Mouse (Mus musculus) mature B cell (primary cell): ENCODE measurements around the gene Cnot2.

Source experiments
- in situ Hi-C: fragments of 300-500 bp; cut with MboI; formaldehyde crosslinking; loops from 2 replicates; pipeline ENCODE4 v1.14.3; 2019

Cnot2 gene

GRCm38 (mm10) chr10:116562731-116563480 lies 18.4 kb downstream of the Cnot2 start:
- in situ Hi-C loops = no loop called here

DNA sequence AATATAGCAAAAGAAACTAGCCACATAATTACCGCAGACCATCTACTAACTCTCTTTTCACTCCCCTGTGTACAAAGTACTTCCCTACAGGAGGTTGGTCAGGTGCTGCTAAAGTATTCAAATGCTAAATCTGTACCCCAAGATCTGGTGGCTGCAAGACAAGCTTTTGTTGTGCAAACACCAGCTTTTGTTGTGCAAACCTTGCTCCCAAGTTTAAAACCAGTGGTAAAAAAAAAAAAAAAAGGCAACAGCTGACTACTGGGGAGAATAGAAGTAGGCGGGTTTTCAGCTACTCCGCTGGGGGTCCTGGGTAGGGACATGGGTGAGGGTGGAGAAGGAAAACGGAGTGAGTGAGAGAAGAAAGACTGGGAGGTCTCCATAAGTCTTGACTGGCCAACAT lies 19.1 kb downstream of the Cnot2 start:
- in situ Hi-C loops = no loop called here

DNA sequence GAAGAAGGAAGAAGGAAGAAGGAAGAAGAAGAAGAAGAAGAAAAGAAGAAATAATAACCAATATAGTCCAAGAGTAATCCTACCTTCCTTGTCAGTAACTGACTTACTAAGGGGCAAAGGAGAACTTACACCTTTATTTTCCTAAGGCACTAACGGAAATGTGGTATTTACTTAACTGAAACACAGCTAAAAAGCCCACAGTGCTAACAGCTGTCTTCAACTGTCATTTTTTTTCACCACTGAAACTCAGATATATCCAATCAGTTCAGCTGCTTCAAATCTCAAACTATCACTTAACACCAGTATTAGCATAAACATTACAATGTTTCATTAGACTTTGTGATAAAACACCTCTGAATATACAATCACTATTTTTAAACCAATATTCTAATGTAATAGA lies 22.1 kb downstream of the Cnot2 start:
- in situ Hi-C loops = no loop called here

DNA sequence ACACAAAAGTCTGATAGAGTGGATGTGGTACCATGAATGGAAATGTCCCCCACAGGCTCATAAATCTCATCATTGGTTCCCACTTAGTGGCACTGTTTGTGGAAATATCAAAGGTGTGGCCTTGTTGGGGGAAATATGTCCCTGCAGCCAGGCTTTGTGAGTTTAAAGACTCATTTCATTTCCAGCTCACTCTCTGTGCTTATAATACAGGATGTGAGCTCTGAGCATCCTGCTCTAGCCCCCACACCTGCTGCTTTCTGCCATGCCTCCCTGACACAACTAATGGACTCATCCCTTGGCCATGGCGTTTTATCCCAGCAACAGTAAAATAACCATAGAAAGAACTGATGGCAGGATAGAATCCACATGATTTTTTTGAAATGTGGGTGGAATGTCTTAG lies 24.1 kb downstream of the Cnot2 start:
- in situ Hi-C loops = no loop called here

GRCm38 (mm10) chr10:116554434-116554833 lies 26.9 kb downstream of the Cnot2 start:
- in situ Hi-C loops = no loop called here

- in situ Hi-C loops = no loop called here
Observed at GRCm38 (mm10) chr10:116547958-116548357, 33.4 kb downstream of the Cnot2 start.

- in situ Hi-C loops = no loop called here
Observed at GRCm38 (mm10) chr10:116546177-116546576, 35.1 kb downstream of the Cnot2 start.

GRCm38 (mm10) chr10:116543061-116543460 lies 38.2 kb downstream of the Cnot2 start:
- in situ Hi-C loops = no loop called here

DNA sequence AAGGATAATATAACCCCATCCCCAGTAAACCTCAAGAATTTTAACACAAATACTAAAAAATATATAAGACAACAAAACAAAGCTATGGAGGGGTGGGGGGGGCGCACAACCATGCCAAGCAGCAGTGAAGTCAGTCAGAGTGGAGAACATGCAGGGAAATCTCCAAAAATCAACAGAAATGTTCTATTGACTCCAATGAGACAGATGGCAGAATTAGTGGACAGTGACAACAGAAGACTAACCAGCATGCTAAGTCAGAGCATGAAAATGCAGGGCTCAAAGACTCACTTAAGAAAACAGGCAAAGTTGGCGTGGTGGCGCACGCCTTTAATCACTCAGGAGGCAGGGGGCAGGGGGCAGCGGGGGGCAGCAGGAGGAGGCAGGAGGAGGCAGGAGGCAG lies 40.6 kb downstream of the Cnot2 start:
- in situ Hi-C loops = no loop called here

GRCm38 (mm10) chr10:116537495-116537894 lies 43.8 kb downstream of the Cnot2 start:
- in situ Hi-C loops = no loop called here

DNA sequence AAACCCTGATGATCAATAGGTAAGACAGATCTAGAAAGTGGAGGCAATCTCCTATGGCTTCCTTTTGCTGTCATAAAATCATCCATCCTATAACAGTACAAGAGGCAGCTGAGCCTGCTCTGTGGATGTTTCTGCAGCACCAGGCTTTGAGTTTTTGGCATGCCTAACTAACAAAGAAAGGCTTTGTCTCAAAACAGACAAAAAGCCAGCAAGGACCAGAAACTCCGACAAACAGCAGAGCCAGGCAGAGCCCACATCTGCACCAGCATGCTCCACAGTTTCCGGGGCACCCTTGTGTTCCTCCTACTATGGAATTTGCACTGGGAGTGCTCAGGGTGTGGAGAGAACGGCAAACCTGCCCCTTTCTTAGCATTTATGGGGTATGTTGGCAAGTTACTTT lies 47.0 kb downstream of the Cnot2 start:
- in situ Hi-C loops = loop anchor here (5.0 kb wide), 1 partner anchor 43 kb away; no protein-coding TSS in a partner anchor

GRCm38 (mm10) chr10:116532561-116532960 lies 48.8 kb downstream of the Cnot2 start:
- in situ Hi-C loops = loop anchor here (5.0 kb wide), 1 partner anchor 45 kb away; no protein-coding TSS in a partner anchor

DNA sequence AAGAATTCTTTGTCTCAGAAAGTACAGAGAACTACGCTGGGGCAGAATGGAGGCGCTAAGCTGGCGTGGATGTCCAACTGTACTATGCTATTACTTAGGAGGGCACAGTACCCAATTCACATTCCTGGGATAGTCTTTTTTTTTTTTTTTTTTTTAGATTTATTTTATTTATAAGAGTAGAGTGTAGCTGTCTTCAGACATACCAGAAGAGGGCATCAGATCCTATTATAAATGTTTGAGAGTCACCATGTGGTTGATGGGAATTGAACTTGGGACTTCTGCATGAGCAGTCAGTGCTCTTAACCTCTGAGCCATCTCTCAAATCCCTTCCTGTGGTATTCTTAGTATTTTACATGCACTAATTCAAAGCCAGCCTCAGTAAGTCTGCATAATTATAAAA lies 50.2 kb downstream of the Cnot2 start:
- in situ Hi-C loops = loop anchor here (5.0 kb wide), 1 partner anchor 46 kb away; no protein-coding TSS in a partner anchor

- in situ Hi-C loops = no loop called here
Observed at GRCm38 (mm10) chr10:116519588-116519987, 61.7 kb downstream of the Cnot2 start.

- in situ Hi-C loops = no loop called here
Observed at GRCm38 (mm10) chr10:116515590-116515989, 65.7 kb downstream of the Cnot2 start.

DNA sequence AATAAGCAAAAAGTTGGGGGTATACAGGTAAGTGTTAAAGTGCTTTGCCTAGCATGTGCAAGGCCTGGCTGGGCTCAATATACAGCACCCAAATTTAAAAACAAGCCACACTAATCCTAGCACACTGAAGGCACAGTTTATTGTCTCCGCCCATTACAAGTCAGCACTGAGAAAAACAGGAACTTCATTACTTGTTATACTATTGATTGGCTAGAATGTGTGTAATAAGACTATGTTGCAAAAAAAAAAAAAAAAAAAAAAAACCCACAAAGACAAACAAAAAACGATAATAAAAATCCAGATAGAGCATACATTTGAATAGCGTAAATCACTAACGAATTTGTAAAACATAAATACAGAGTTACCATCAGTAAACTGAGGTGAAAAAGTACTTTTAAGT lies 66.2 kb downstream of the Cnot2 start:
- in situ Hi-C loops = no loop called here

GRCm38 (mm10) chr10:116513254-116513635 lies 68.1 kb downstream of the Cnot2 start:
- in situ Hi-C loops = no loop called here

DNA sequence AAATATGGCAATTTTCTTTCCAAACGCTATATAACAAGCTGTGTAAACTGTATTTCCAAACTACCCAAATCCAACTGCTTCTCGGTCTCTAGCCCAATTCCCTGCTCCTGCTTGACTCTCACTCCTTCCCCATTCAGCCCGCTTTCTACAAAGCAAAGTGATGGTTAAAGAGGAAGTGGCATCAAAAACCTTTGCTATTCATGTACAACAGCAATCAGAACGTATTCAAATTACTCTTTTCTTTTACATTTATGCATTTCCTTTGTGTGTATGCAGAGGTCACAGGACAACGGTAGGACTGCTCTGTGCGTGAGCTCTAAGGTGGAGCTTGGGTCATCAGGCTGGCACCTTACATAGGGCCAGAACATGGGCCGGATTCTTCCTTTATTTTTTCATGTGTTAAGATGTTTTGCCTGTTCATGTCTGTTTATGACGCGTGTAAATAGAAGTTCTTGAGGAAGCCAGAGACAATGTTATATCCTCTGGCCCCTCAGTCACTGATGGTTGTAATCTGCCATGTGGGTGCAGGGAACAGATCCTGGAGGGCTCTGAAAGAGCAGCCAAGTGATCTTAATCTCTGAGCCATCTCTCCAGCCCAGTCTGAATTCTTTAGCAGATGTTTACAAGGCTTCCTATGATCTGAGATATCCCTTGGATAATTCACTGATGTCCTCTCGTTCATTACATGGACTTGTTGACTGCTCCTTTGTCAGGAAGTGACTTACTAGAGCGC lies 68.6 kb downstream of the Cnot2 start:
- in situ Hi-C loops = no loop called here

DNA sequence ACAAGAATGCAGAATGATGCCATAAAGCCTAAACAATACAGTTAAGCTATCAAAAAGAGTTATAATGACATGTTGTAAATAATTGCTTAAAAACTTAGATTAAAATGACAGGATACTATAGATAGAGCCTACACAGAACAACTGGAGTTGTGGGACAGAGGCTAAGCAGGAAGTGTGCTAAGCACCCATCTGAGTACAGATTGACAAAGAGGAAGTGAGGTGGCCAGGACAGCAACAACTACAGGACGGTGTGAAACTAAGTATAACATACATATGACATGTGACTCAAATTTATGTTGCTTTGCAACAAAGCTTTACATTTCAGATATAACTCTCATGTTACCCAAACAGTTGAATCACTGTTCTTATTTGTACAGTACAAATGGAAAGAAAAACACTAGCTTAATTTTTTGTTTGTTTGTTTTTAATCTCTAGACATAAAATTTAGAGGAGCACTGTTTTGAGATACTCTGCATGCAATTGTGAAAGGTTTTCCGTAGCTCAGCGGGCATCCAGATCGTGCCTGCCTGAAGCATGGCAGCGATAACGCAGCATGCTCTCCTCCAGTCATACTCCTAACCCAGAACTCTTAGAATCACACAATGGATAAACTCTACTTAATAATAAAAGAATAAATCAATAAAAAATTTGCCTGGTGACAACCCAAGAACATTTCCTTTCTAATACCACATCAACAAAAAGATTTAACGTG lies 75.9 kb downstream of the Cnot2 start:
- in situ Hi-C loops = no loop called here

DNA sequence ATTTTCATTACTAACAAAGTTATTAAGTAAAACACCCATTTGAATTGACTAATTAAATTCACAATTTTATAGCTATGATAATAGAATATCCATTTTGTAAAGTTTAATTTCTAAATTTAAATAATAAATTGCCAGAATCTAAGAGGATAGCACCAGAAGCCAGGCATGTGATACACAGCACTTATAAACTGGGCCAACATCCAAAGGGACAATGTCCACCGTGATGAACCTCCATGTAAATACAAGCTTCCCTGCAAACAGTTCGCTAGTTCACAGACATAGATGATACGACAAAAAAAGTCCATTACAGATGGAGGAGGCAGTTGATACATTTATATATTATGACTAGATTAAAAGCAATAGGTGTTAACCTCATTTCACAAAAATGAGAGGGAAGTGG lies 88.5 kb downstream of the Cnot2 start:
- in situ Hi-C loops = no loop called here

- in situ Hi-C loops = no loop called here
Observed at GRCm38 (mm10) chr10:116486895-116487747, 94.2 kb downstream of the Cnot2 start.

- in situ Hi-C loops = no loop called here
Observed at GRCm38 (mm10) chr10:116481917-116482316, 99.4 kb downstream of the Cnot2 start.
